Mouse (Mus musculus): ENCODE results near the gene Lifr. TPM values are rescaled to one million over a fixed set of nuclear protein-coding genes. Genes with fewer than 3 reads are reported as not detected.

Gene Lifr
- polyA plus RNA-seq (2014; fragmentation: Illumina TruSeq; extraction: RNeasy Lipid Tissue Mini Kit (QIAGEN cat#74804); ENCODE audit: low read depth, low replicate concordance) = 18.5 TPM

GRCm38 (mm10) chr15:7090211-7090765, at the start of gene Lifr:
Lifr (plus strand) TSS chr15:7090614.

Other genes with a start within 250 kb of the Lifr start
- 14.8 TPM for gene Osmr, start 215.6 kb upstream of the Lifr start, polyA plus RNA-seq (2014; fragmentation: Illumina TruSeq; extraction: RNeasy Lipid Tissue Mini Kit (QIAGEN cat#74804); ENCODE audit: low read depth, low replicate concordance)